Mouse (Mus musculus): ENCODE data around the gene Drc3. TPM values are rescaled to one million over a fixed set of nuclear protein-coding genes. Genes with fewer than 3 reads are reported as not detected.
A peak's percentile ranks its signal among the peaks of the same experiment; 100 is the strongest.

Gene Drc3
- polyA plus RNA-seq, 2 experiments: 0.20 to 0.39 TPM

- no peak for TF ChIP-seq CTCF (IDR thresholded peaks at IDR 0.05; ENCODE audit: low read depth)
- TF ChIP-seq EP300 (IDR thresholded peaks at IDR 0.05; ENCODE audit: low read depth): no peak
- peaks cover 15 to 25% of the 10 kb centered on the region in 2 experiments; a peak in 3 of 4 replicates for H3K4me1 ChIP-seq (replicated peaks; ENCODE audit: control insufficient read depth in 2 of 2, insufficient read depth in 2 of 2, low read length in 1 of 2)
- H3K27me3 ChIP-seq (ENCODE audit: control insufficient read depth, insufficient read depth, low read length): no peaks in the 10 kb centered on the region
- no peak overlapping the region for H3K9ac ChIP-seq (replicated peaks)
- H3K36me3 ChIP-seq (replicated peaks; ENCODE audit: control insufficient read depth, insufficient read depth, low read depth): no peaks in the 10 kb centered on the region
- H3K9me3 ChIP-seq (ENCODE audit: control insufficient read depth, low read length): no peaks in the 10 kb centered on the region; the same call in 1 of the 2 replicates
- 69% methylated on average over 2 of the region's 2 CpGs for WGBS (ENCODE audit: insufficient replicate concordance)
- H3K27ac ChIP-seq: no peak overlapping the region; the same call in 1 of the 2 replicates
- no peak for DNase-seq (ENCODE audit: low read depth in 3 of 3, low spot score in 3 of 3)
- H3K4me3 ChIP-seq (ENCODE audit: insufficient read depth in 1 of 2, low read depth in 2 of 2, low read length in 2 of 2): no peak overlapping the region
- no peak overlapping the region; the same call in 1 of the 2 replicates for H3K4me2 ChIP-seq (ENCODE audit: low read depth)
- no peak for ATAC-seq (ENCODE audit: insufficient read depth)
Measured at GRCm38 (mm10) chr11:60308061-60308460, 45.1 kb upstream of the Drc3 start.

- no peaks in the 10 kb centered on the region; the same call in 1 of the 2 replicates for H3K9me3 ChIP-seq (ENCODE audit: control insufficient read depth, low read length)
- no peaks in the 10 kb centered on the region for H3K27me3 ChIP-seq (ENCODE audit: control insufficient read depth, insufficient read depth, low read length)
- DNase-seq (ENCODE audit: low read depth in 3 of 3, low spot score in 3 of 3): no peak
- no peak overlapping the region for H3K4me3 ChIP-seq (ENCODE audit: insufficient read depth in 1 of 2, low read depth in 2 of 2, low read length in 2 of 2)
- no peak overlapping the region for H3K4me2 ChIP-seq (ENCODE audit: low read depth)
- WGBS (ENCODE audit: insufficient replicate concordance): 62% methylated on average over 12 of the region's 12 CpGs
- H3K4me1 ChIP-seq (replicated peaks; ENCODE audit: control insufficient read depth in 2 of 2, insufficient read depth in 2 of 2, low read length in 1 of 2): peaks cover 15 to 25% of the 10 kb centered on the region in 2 experiments; a peak in 3 of 4 replicates
- no peak for TF ChIP-seq CTCF (IDR thresholded peaks at IDR 0.05; ENCODE audit: low read depth)
- no peak for TF ChIP-seq EP300 (IDR thresholded peaks at IDR 0.05; ENCODE audit: low read depth)
- no peak overlapping the region; the same call in 1 of the 2 replicates for H3K27ac ChIP-seq
- no peak overlapping the region for H3K9ac ChIP-seq (replicated peaks)
- ATAC-seq (ENCODE audit: insufficient read depth): peak; percentile 73
- no peaks in the 10 kb centered on the region for H3K36me3 ChIP-seq (replicated peaks; ENCODE audit: control insufficient read depth, insufficient read depth, low read depth)
Measured at GRCm38 (mm10) chr11:60308506-60309116, 44.5 kb upstream of the Drc3 start.

- Histone ChIP-seq H3K27ac (no peak overlapping the region), H3K9ac (replicated peaks) (no peak overlapping the region), H3K4me2 (ENCODE audit: low read depth) (no peak overlapping the region), H3K27me3 (ENCODE audit: control insufficient read depth, insufficient read depth, low read length) (no peaks in the 10 kb centered on the region), H3K9me3 (ENCODE audit: control insufficient read depth, low read length) (no peaks in the 10 kb centered on the region; the same call in 1 of the 2 replicates), H3K4me1 (replicated peaks; ENCODE audit: control insufficient read depth in 2 of 2, insufficient read depth in 2 of 2, low read length in 1 of 2) (peaks cover 15 to 25% of the 10 kb centered on the region in 2 experiments; a peak in 3 of 4 replicates), H3K4me3 (ENCODE audit: insufficient read depth in 1 of 2, low read depth in 2 of 2, low read length in 2 of 2) (no peak overlapping the region), H3K36me3 (replicated peaks; ENCODE audit: control insufficient read depth, insufficient read depth, low read depth) (no peaks in the 10 kb centered on the region)
- ATAC-seq (ENCODE audit: insufficient read depth): no peak
- no peak for DNase-seq (ENCODE audit: low read depth in 3 of 3, low spot score in 3 of 3)
- TF ChIP-seq CTCF (IDR thresholded peaks at IDR 0.05; ENCODE audit: low read depth) (no peak), EP300 (IDR thresholded peaks at IDR 0.05; ENCODE audit: low read depth) (no peak)
Measured at GRCm38 (mm10) chr11:60309875-60310274, 43.3 kb upstream of the Drc3 start.

GRCm38 (mm10) chr11:60311025-60311854 lies 41.9 kb upstream of the Drc3 start:
- H3K9ac ChIP-seq (replicated peaks): no peak overlapping the region
- no peak for DNase-seq (ENCODE audit: low read depth in 3 of 3, low spot score in 3 of 3)
- no peak overlapping the region for H3K4me2 ChIP-seq (ENCODE audit: low read depth)

GRCm38 (mm10) chr11:60316250-60316649 lies 36.9 kb upstream of the Drc3 start:
- Histone ChIP-seq H3K9ac (replicated peaks) (no peak overlapping the region), H3K4me3 (ENCODE audit: insufficient read depth in 1 of 2, low read depth in 2 of 2, low read length in 2 of 2) (no peak overlapping the region), H3K4me2 (ENCODE audit: low read depth) (no peak overlapping the region), H3K27me3 (ENCODE audit: control insufficient read depth, insufficient read depth, low read length) (no peaks in the 10 kb centered on the region), H3K4me1 (replicated peaks; ENCODE audit: control insufficient read depth in 2 of 2, insufficient read depth in 2 of 2, low read length in 1 of 2) (peaks cover 7 to 23% of the 10 kb centered on the region in 2 experiments; a peak in 3 of 4 replicates), H3K27ac (no peak overlapping the region), H3K36me3 (replicated peaks; ENCODE audit: control insufficient read depth, insufficient read depth, low read depth) (no peaks in the 10 kb centered on the region), H3K9me3 (ENCODE audit: control insufficient read depth, low read length) (no peaks in the 10 kb centered on the region)
- TF ChIP-seq CTCF (IDR thresholded peaks at IDR 0.05; ENCODE audit: low read depth): no peak
- WGBS (ENCODE audit: insufficient replicate concordance): 76% methylated on average over 7 of the region's 7 CpGs
- ATAC-seq (ENCODE audit: insufficient read depth): no peak
- DNase-seq (ENCODE audit: low read depth in 3 of 3, low spot score in 3 of 3): no peak

More at GRCm38 (mm10) chr11:60311025-60311854, 41.9 kb upstream of the Drc3 start:
- no peak for TF ChIP-seq EP300 (IDR thresholded peaks at IDR 0.05; ENCODE audit: low read depth)
- no peak for TF ChIP-seq CTCF (IDR thresholded peaks at IDR 0.05; ENCODE audit: low read depth)
- no peak for ATAC-seq (ENCODE audit: insufficient read depth)
- WGBS (ENCODE audit: insufficient replicate concordance): 30% methylated on average over 8 of the region's 8 CpGs
- Histone ChIP-seq H3K27ac (no peak overlapping the region), H3K4me3 (ENCODE audit: insufficient read depth in 1 of 2, low read depth in 2 of 2, low read length in 2 of 2) (no peak overlapping the region), H3K9me3 (ENCODE audit: control insufficient read depth, low read length) (no peaks in the 10 kb centered on the region; the same call in 1 of the 2 replicates), H3K27me3 (ENCODE audit: control insufficient read depth, insufficient read depth, low read length) (no peaks in the 10 kb centered on the region), H3K36me3 (replicated peaks; ENCODE audit: control insufficient read depth, insufficient read depth, low read depth) (no peaks in the 10 kb centered on the region), H3K4me1 (replicated peaks; ENCODE audit: control insufficient read depth in 2 of 2, insufficient read depth in 2 of 2, low read length in 1 of 2) (peaks cover 15 to 25% of the 10 kb centered on the region in 2 experiments; a peak in 3 of 4 replicates)

Data from liver, embryonic 14.5 days (tissue).